Mouse (Mus musculus): ENCODE measurements at regions not wholly inside any gene's neighbourhood (a gene's known extent, or its start where the extent isn't known, plus 50 kb on each side); places are given as distances from the start of the nearest gene placed in this dataset.

GRCm38 (mm10) chr14:101054786-101055185 lies 145.3 kb downstream of the Prr30 start:
- TF ChIP-seq POLR2A (IDR thresholded peaks at IDR 0.05; ENCODE audit: low read depth, low read length): no peak
- no peak for TF ChIP-seq CTCF (conservative IDR thresholded peaks at IDR 0.05; ENCODE audit: insufficient read depth, insufficient read length, low read depth, low read length)
